ENCODE assay signal across 8 mouse cellular contexts in genomic region chr6:133706712-133707111, GRCm38 (mm10).
DNase-seq lines count a peak whose midpoint lies in the region; ATAC-seq and TF ChIP-seq lines count a peak whose summit lies in the region.
"Not testable (repeated sequence)": the region's sequence is repeated elsewhere in the genome, so short reads cannot be mapped to it uniquely, and the experiment has no call there.

No protein-coding gene starts in this region.

- not testable (repeated sequence) for TF ChIP-seq POLR2A in CH12.LX (IDR thresholded peaks at IDR 0.05; ENCODE audit: low read depth, low read length); brain, embryonic 14.5 days (IDR thresholded peaks at IDR 0.05; ENCODE audit: borderline replicate concordance, extremely low read depth, insufficient read depth, insufficient read length, poor library complexity, severe bottlenecking); liver, adult 2 months (IDR thresholded peaks at IDR 0.05; ENCODE audit: extremely low read depth, insufficient read depth, low read length)

- not testable (repeated sequence) for H3K9me3 ChIP-seq in CH12.LX (replicated peaks; ENCODE audit: low read length); forebrain, embryonic 14.5 days (replicated peaks; ENCODE audit: control insufficient read depth, low read length); midbrain, embryonic 13.5 days

- DNase-seq in CH12.LX (ENCODE audit: extremely low read depth) = not testable (repeated sequence)
- DNase-seq in brain, embryonic 14.5 days (ENCODE audit: low read depth) = peak; percentile 27
- DNase-seq in forebrain, embryonic 14.5 days (ENCODE audit: low spot score) = peak; percentile 36
- peak; percentile 59 for DNase-seq in kidney, postnatal 10 days
- DNase-seq in liver, adult 2 months (ENCODE audit: extremely low read depth, low read depth, low spot score) = peak; percentile 13
- peak; percentile 7 for DNase-seq in splenic B cell, adult 2 months (ENCODE audit: low read depth, low spot score)

- H3K9ac ChIP-seq in CH12.LX (ENCODE audit: insufficient read depth, low read depth); forebrain, embryonic 14.5 days (ENCODE audit: low read length); liver, adult 2 months (ENCODE audit: low read depth, low read length); midbrain, embryonic 13.5 days (replicated peaks): not testable (repeated sequence)

- H3K27me3 ChIP-seq in CH12.LX (replicated peaks) = peaks cover 42% of the 10 kb centered on the region
- not testable (repeated sequence) for H3K27me3 ChIP-seq in forebrain, embryonic 14.5 days (replicated peaks; ENCODE audit: control insufficient read depth, insufficient read depth, low read length); liver, adult 2 months (ENCODE audit: control insufficient read depth, insufficient read depth, low read length); midbrain, embryonic 13.5 days; splenic B cell, adult 2 months (ENCODE audit: control insufficient read depth, insufficient read depth, low read length, poor library complexity, severe bottlenecking)

- TF ChIP-seq CTCF in CH12.LX (conservative IDR thresholded peaks at IDR 0.05 in 1 of 2, IDR thresholded peaks at IDR 0.05 in 1 of 2; ENCODE audit: low read depth in 2 of 2, low read length in 2 of 2) = peak; percentile 33 to 62; a peak in 2 of 4 replicates
- peak; percentile 54; the same call in 1 of the 2 replicates for TF ChIP-seq CTCF in brain, embryonic 14.5 days (IDR thresholded peaks at IDR 0.05; ENCODE audit: borderline replicate concordance, extremely low read depth, insufficient read depth, insufficient read length)
- TF ChIP-seq CTCF in liver, adult 2 months (IDR thresholded peaks at IDR 0.05; ENCODE audit: low read depth, low read length) = peak; percentile 44; the same call in 1 of the 2 replicates

- H3K4me3 ChIP-seq in CH12.LX (replicated peaks in 1 of 3; ENCODE audit: low read depth in 2 of 3, low read length in 2 of 3, poor library complexity in 1 of 3); forebrain, embryonic 14.5 days (ENCODE audit: low read depth, low read length); liver, adult 2 months (ENCODE audit: insufficient read depth, low read depth, low read length); midbrain, embryonic 13.5 days (replicated peaks): not testable (repeated sequence)

- H3K36me3 ChIP-seq in CH12.LX (replicated peaks in 1 of 2; ENCODE audit: control insufficient read depth in 1 of 2, insufficient read depth in 1 of 2, low read length in 1 of 2); forebrain, embryonic 14.5 days (ENCODE audit: control insufficient read depth, insufficient read depth, low read length); liver, adult 2 months (ENCODE audit: control insufficient read depth, insufficient read depth, low read length); midbrain, embryonic 13.5 days; splenic B cell, adult 2 months (ENCODE audit: control insufficient read depth, insufficient read depth, low read length, poor library complexity, severe bottlenecking): not testable (repeated sequence)

- peak; percentile 47 for TF ChIP-seq RAD21 in CH12.LX (IDR thresholded peaks at IDR 0.05; ENCODE audit: low read depth, low read length)

- not testable (repeated sequence) for H3K27ac ChIP-seq in CH12.LX (ENCODE audit: insufficient read depth, low read depth); forebrain, embryonic 14.5 days (ENCODE audit: low read depth, low read length); liver, adult 2 months (replicated peaks; ENCODE audit: insufficient read depth, low read depth, low read length); midbrain, embryonic 13.5 days

- dilution Hi-C loops in CH12.LX (cut with MboI; ENCODE audit: extremely low pct_ligation_motif_present, extremely low pct_unique_long_range_greater_than_20kb, low sequenced_read_pairs) = not testable (repeated sequence)

- peak overlapping the region; percentile 67; the same call in 1 of the 2 replicates for H3K4me2 ChIP-seq in CH12.LX (ENCODE audit: insufficient read depth, low read depth, poor library complexity, severe bottlenecking)
- H3K4me2 ChIP-seq in forebrain, embryonic 14.5 days (ENCODE audit: low read length) = not testable (repeated sequence)
- H3K4me2 ChIP-seq in midbrain, embryonic 13.5 days (replicated peaks) = peak overlapping the region; percentile 26; the same call in 1 of the 2 replicates

- in situ Hi-C loops in CH12.LX (cut with MboI; ENCODE audit: low pct_ligation_motif_present, low pct_unique_long_range_greater_than_20kb, low sequenced_read_pairs) = loop anchor here (25.0 kb wide), 1 partner anchor 156 kb away; the partner anchor contains the start of gene Kap

- not testable (repeated sequence) for H3K79me2 ChIP-seq in CH12.LX (replicated peaks; ENCODE audit: control insufficient read depth, extremely low read depth, insufficient read depth, poor library complexity, severe bottlenecking); liver, adult 2 months (ENCODE audit: control insufficient read depth, insufficient read depth, low read length)

- ATAC-seq in forebrain, embryonic 14.5 days; midbrain, embryonic 13.5 days: not testable (repeated sequence)
- peak; percentile 53 to 56; a peak in 3 of 4 replicates for ATAC-seq in hematopoietic stem cell, adult 5-6 weeks (replicated peaks in 1 of 2; ENCODE audit: insufficient read depth in 1 of 2, low FRiP score in 2 of 2, low TSS enrichment in 1 of 2, low read depth in 1 of 2, poor library complexity in 2 of 2, severe bottlenecking in 2 of 2)

- TF ChIP-seq EP300 in CH12.LX (IDR thresholded peaks at IDR 0.05; ENCODE audit: low read length) = not testable (repeated sequence)

- 3% methylated on average over 8 of the region's 8 CpGs for WGBS in forebrain, embryonic 14.5 days
- WGBS in liver, adult 2 months = 1% methylated on average over 8 of the region's 8 CpGs
- WGBS in midbrain, embryonic 13.5 days = 2% methylated on average over 8 of the region's 8 CpGs

- H3K4me1 ChIP-seq in CH12.LX (ENCODE audit: control insufficient read depth in 1 of 2, insufficient read depth in 2 of 2); forebrain, embryonic 14.5 days (ENCODE audit: control insufficient read depth, insufficient read depth, low read length); liver, adult 2 months (ENCODE audit: control insufficient read depth, insufficient read depth, low read length); midbrain, embryonic 13.5 days (replicated peaks): not testable (repeated sequence)

TF ChIP-seq in CH12.LX, 34 proteins besides CTCF, POLR2A, EP300 and RAD21:
- TF ChIP-seq NRF1 (IDR thresholded peaks at IDR 0.05; ENCODE audit: low read depth, low read length) (peak; percentile 71), SMC3 (IDR thresholded peaks at IDR 0.05; ENCODE audit: low read depth, low read length) (peak; percentile 40), E2F4 (IDR thresholded peaks at IDR 0.05; ENCODE audit: insufficient replicate concordance, low read depth, low read length) (0 out of 2 replicates have a peak, but pooled peaks have one; percentile 61)
